Mouse (Mus musculus) spleen, postnatal 10 days (tissue): ENCODE measurements around the gene Thrb.

Experiments
- DNase-seq, 2 experiments: peaks; one replicate each; pipeline ENCODE4 v3.0.0; 2021 to 2022; ENCODE audit warnings: low spot score in 2 of 2

The Thrb gene

DNA sequence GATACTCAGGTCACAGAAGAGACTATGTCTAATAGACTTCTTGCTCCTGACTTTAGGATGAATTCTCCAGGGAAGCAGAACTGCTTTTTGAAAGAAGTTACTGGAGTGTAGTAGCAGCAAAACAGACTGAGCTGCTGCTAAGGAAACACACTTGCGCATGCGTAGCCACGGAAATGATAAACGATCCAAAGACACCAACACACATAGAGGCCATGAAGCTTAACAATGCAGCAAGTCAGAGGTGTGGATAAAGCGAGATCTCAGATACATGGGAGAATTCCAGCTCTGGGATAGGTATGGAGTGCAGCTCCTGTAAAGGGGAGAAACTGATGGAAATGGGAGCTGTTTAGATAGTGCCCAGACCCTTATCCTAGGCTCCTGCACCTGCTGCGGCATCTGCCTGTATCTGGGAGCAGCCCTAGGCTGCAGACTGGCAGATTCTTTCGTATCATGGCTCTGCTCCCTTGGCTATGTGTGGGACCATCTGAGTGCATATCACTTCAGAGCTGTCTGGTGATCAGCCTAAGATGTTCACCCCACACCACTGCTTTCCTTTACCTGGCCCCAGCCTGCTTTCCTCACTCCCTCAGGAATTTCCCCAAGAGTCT lies 53.3 kb downstream of the Thrb start:
- no peak for DNase-seq

DNA sequence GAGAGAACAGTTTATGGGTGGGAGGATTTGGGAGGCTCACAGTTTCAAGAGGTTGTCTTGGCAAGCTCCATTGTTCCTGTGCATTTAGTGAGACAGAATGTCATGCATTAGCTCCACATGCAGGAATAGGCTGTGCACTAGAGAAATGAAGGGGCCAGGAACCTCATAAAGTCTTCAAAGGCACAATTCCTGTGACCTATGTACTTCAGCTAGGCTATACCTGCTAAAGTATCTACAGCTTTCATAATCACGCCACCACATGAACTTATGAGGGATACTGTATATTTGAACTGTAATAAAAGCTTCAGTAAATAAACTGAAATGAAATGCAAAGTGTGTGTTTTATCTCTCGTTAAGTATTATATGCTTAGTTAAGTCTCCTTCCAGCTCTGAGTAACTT lies 59.4 kb downstream of the Thrb start:
- DNase-seq: no peak

DNA sequence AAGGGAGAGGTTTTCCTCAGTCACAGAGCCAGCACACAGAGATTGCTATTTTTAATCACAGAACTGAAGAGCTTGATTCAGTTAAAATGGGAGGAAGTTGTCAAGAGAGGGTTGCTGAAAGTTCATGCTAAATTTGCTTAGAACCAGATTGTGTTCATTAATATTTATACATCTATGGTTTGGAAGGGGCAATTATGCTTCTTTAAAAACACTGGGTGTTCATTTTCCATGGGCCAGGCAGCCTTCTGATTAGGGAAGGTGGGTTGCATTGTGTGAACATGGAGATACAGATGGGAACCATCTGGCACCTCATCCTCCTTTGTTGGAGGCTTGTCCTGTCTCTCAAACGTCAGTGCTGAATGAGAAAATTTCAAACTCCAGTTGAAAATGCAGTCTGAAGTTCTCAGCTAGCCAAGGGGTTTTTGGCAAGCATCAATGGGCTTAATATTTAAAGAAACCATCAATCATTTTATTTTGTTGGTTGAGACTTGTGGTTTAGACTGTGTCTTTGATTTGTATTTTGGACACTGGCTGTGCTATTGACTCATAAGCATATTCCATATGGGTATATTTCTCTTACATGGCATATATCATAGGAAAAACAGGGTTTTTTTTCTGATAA lies 62.9 kb downstream of the Thrb start:
- DNase-seq: no peak

DNA sequence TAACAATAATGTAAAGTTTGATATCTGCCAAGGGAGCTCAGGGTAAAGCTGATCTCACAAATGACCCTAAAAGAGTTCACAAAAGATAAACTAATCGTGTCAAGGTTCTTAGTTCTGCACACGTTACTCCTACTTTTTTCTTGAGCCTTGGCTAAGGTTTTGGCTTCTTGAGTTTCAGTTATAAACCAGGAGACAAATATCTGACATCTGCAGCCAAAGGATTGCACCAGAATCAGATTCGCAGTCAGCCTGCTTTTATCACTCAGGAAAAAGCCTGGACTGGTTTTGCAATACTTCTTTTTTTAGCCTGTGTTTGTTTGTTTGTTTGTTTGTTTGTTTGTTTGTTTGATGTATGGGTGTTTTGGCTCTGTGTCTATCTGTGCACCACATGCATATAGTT lies 64.5 kb downstream of the Thrb start:
- DNase-seq: no peak

DNA sequence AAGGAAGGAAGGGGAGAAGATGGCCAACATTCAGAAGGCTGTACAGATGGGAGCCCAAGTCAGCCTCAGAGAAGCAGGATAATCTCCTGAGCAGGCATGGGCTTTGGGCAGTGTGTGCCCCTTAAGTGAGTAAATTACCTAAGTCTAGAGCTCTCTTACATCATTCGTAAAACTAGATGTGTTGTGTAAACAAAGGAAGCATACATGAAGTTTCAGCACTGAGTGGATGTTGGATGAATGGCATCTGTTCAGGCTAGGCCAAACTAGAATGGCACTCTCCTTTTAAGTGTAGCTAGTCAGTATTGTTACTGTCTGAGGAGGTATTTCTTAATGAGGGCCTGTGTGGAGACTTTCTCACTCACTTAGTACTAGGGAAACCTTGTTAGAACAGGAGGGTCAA lies 66.8 kb downstream of the Thrb start:
- DNase-seq: no peak

DNA sequence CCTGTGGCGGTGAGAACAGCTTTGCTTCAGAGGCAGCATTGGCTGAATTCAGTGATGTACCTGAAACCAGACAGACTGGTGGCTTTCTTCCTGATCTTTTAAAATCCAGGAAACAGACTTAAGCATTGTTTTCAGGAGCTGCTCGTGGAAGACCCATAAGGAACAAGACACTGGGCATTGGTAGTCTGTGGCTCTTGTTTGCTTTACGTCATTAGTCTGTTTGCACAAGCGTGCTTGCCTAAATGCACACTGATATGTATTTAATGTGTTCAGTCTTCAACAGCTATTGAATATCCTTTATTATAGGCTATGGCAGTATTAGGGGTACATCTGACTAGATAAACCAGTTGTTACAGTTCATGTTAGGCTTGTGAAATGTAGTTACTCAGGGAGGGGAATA lies 67.8 kb downstream of the Thrb start:
- no peak for DNase-seq

DNA sequence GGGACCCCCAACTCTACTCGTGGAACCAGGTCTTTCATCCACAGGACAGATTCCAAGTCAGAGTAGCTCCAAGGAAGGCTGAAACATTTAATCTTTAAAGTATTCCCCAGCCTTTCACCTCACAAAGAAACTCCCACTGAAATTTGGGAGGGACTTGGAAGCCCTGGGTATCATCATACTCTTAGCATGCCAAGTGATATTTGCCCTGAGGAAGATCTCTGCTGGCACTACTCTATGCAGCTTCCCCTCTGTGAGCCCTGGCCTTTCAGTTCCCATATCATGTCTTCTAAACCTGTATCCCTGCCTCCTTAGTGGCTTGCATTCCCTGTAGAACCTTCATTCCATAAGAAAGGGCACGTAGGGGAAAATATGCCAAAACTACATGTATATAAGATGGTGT lies 68.8 kb downstream of the Thrb start:
- no peak for DNase-seq

DNA sequence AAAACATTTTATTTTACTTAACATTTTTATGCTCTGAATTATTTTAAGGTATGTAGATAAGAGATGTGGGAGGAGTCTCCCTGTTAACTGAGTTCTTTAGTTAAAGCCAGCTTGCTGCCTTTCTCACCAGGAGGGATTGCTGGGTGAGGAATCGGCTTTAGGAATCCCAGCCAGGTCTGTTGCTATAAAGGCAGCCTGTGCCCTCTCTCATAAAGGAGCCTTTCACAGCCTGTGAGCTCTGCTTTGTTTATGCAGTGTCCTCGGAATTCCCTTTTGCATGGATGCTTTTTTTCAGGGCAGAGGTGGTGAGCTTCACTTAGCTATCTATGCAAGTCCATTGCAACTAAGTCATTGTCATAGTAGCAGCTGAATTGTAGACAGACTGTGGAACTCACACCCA lies 71.0 kb downstream of the Thrb start:
- DNase-seq: no peak

DNA sequence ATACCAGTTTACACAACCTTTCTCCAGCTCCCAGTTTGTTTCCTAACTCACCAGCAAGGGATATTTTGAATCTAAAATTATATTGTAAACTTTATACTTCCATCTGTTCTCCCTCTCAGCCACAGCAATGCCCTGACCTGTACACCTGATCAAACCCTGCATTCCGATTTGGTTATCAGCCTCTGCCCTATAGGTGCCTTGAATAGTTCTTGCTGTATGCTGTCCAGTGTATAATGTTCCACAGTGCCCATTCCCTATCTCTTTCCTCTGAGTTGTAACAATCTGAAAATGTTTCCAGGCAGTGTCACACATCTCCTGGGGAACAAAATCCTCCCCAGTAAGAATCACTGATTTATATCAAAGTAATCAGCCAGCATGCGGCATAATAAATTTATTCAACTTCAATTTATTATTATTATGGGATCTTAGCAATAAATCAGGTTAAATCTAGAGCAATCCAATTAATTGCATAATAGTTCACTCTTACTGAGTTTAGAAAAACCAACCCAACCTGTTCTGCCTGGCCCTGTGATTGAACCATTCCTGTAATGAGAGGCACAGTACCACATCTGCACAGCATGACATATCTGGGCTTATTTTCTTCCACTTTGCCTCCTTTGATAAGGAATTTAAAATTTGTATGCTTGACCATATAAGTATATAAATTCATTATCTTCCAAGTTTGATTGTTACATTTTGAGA lies 73.2 kb downstream of the Thrb start:
- no peak for DNase-seq

DNA sequence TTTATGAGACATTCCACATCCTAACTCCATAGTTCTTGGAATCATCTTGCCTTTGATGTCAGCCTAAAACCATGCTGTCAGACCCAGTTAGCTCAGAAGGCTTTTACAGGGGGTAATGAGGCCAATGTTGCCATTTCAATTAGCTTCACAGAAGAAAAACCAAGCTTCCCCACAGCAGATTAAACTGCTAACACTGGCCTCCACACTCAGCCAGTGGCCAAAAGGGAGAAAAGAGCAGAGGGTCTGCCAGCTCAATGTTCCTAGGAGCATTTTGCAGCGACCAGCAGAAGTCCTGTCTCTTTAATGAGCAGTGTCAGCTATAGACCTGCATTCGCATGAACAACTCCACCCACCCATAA lies 73.7 kb downstream of the Thrb start:
- DNase-seq: no peak

DNA sequence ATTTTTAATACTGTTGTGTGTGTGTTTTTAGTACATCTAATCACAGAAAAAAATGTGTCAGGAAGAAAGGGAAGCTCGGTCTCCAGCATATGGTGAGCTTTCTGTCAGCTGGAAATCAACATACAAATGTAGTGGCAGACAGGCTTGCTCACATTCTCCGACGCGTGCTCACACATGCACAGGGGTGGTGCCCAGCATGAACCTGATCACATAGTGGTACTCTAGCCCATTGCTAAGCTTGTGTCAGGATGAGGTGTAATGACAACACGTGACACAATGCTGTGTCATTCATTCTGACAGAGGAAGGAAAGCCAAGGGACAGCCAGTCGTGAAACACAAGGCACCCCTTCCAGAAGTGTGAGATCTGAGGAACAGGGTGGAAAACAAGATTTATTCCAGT lies 75.4 kb downstream of the Thrb start:
- no peak for DNase-seq

DNA sequence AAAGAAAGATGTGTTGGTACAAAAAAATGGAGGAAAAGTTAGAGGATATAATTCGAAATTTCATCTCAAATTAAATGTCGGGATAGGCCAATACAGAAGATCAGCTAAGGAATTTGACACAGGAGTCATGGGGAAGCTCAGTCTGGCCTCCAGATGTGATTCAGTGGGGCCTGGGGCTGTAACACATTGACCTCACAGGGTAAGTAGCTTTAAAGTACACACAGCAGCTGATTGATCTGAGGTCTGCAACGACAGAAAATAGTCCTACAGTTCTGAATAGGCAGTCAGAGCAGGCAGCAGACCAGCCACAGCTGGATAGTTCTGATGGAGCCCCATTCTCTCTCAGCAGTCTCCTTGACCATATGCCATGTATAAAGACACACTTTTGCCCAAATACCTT lies 80.8 kb downstream of the Thrb start:
- no peak for DNase-seq

DNA sequence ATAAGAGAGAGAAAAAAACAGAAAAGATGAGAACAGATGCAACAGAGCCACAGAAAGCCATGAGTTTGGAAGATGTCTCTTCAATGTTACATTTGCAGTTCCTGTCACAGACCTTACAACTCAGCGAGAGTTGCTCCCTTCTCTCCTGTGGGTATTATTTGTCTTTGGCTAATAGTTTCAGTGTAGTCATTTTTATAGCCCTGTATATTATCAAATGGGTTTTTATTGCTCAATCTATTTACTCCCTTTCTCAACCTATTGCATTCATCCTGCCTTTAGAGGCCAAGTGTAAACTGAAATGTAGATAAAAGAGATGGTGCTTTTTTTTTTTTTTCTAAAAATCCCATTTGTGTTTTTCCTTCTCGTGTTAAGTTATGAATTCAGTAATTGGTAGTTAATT lies 82.2 kb downstream of the Thrb start:
- DNase-seq: no peak

DNA sequence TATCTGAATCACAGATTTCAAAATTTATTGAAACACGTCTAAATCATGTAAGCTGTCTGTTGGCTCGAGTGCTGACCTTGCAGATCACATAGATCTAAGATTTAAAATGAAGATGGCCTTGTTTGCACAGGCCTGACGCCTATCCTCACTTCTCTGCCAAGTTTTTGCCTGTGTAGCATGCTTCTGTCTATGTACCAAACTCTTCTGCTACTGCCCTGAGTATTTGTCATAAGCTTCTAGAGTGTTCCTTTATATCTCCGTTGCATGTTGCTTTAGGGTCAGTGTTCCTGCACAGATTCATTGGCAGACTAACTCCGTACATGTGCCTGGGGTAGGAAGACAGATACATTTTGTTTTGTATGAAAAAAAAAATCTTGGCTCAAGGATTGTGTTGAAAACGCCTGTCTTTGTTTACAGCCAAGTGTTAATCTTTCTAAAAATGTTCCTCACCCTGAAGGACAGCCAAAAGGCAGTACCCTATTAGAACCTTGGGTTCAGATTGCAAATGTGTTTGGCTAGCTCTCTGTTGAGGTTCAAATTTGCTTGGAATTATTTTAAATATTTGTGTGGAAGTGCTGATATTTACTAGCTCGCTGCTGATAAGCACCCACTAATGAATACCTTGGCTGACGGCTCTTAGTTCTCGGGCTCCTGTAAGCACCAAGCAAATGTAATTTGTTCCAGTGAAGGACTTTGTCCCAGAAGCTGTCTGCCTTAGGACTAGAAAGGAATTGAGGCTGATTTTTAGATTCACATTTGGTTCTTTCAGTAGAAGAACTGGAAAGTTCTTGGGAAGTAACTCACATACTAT lies 83.0 kb downstream of the Thrb start:
- DNase-seq: no peak

DNA sequence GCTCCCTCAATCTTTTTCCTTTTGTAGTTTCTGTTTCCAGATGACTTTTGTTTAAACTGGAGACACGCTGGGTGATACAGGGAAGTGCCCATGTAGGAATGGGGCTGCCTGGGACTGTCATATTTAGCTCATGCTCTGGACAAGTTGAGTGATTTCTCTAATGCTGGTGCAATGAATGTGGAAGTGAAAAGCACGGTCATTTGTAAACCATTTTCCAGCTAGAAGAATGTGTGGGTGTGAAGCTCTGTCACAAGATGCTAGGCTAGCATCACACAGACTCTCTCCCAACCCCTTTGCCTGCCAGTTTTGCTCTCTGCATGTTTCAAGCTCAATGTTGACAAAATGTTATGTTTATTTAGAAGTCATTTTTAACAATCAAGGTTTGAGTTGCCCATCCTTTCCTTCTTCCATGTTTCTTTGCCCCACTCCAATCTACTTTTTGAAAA lies 83.7 kb downstream of the Thrb start:
- no peak for DNase-seq

DNA sequence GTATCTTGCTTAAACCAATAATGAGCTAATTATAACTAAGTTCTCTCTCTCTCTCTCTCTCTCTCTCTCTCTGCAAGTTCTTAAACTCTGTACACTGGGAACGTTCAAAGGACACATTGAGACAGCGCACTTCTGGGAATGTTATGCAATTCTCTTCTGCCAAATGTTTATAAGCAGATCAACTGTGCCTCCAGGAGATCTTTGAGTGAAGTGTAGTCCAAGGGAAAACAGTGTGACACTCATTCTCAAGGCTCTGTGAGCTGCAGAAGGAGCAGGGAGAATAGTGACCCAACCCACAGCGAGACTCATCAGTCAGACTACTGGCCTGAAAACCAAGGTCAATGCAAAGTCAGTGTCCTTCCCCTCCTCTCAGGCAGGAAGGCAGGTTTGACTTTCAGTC lies 87.9 kb downstream of the Thrb start:
- no peak for DNase-seq

DNA sequence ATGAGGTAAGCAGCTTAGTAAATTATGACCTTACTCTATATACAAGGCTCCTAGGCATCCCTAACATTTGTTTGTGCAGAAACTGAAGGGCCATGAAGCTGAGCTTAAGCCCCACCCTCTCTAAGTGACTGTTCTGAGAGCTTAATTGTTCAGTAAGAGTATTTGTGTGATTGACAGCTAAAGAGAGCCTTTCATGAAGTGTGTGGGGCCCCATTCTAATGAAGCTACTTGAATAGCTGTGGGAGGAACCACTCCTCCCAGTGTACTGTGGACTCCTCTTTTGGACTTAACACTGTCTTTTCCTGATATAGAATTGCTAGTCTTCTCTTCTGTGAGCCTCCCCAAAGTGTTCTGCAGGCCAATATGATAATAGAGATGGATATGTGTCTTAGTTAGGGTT lies 88.9 kb downstream of the Thrb start:
- DNase-seq: no peak

DNA sequence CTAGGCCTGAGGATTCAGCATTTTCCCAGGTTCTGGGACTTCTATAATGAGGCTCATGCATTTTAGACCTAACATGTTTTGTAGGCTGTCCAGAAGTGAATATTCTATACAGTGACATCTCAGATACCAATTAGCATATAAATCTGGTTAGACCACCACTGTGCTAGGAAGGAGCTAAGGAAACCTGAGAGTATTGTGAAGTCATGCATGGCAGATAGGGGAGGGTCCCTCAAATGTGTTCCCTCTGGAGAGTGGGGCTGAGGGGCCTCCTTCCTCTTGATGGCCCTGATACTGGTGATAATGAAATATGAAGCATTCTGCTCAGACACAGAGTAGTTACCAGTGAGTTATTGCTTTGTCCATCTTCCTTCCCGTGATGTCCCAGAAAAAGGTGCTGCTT lies 91.8 kb downstream of the Thrb start:
- no peak for DNase-seq

DNA sequence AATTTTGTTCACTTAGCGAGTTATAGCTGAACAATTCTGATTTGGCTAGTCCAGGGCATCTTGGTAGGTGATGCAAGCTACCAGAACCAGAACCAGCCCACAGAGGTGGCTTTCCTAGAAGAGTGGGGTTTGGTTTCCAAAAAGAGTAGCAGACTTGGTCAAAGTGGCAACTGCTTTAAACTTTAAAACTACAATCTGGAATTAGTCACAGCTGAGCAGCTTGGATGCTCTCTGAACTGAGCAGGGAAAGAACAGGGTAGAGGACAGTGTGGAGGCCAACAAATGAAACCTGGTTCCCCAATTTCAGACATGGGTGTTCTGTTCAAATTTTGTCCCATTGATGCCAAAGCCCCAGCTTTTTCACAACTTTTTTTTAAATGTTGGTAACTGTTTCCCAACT lies 93.4 kb downstream of the Thrb start:
- no peak for DNase-seq

DNA sequence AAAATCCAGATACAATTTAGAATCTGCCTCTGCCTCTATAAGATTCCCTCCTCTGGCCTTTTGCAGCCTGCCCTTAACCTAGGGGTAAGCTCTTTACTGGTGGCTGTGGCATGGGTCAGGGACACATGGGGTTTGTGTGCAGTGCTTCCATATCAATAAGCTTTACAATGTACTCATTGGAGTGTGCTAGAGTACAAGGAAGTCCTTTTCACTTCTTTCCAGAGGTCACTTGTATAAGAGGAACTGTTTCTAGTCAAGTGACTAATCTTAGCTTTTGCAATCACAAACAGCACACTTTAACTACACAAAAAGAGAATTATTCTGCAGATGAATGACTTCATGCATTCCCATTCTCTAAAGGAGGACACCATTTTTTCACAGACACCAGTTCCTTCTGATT lies 96.7 kb downstream of the Thrb start:
- DNase-seq: no peak

DNA sequence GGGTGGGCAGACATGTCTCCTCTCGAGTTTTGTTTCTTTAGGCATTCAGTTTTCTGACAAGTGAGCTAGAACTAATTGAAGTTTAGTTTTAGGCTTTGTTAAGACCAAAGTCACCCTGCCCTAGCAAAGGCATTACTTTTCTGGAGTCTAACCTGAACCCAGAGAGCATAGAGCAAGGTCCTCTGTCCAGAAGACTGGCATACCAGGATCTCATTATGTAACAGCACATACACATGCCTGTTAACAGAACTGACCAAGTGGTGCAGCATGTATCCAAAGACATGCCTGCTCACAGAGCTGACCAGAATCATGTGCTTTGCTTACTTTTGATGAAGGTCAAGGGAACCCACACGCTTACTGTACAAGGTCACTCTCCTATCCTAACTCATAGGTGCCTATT lies 107.9 kb downstream of the Thrb start:
- DNase-seq: no peak

DNA sequence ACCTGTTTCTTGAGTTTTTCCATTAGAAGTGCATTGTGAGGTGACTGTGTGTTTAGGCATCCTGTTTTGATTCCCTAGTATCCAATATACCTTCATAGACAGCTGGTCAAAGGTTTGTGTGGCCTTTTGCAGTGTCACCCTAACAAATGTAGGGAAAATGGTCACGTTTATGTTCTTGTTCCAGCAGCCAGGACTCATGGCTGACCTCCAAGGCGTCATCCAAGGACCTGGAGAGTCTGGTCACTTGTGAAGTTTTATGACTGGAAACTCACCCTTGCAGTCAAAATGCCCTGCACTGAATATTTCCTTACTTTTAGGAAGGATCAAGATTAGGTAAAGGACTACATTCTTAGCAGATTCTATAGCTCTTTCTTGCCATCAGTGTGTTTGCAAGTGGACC lies 114.3 kb downstream of the Thrb start:
- DNase-seq: no peak

DNA sequence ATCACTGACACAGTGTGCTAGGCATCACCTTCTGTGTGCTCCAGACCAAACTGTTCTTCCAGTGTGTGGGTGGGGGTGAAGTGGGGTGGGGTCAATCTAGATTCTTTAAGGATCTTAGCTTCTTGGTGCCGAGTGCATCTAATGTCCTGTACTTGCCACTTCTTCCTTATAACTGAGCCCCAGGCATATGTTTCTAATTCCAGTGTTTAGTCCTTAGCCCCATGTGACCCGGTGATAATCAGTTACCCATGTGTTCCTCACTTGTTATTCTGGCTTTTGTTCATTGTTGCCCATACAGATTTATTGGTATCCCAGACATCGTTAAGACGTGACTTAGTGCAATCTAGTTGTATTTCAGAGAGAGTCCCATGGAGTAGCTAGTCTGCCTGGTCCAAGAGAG lies 121.9 kb downstream of the Thrb start:
- no peak for DNase-seq
